Mouse (Mus musculus) E14TG2a.4 (cell line): ENCODE measurements around the gene Copb1.

ENCODE experiments used
- CTCF ChIP-seq: conservative IDR thresholded peaks from 2 replicates; pipeline ENCODE4 v1.5.1; 2014; ENCODE audit warnings: low read length
- NANOG ChIP-seq: IDR thresholded peaks from 2 replicates; pipeline ENCODE4 v1.6.1; 2014; ENCODE audit warnings: borderline replicate concordance, low read length, mixed read lengths
- POU5F1 ChIP-seq: IDR thresholded peaks from 2 replicates; pipeline ENCODE4 v1.6.1; 2014; ENCODE audit warnings: low read length, borderline replicate concordance

- TF ChIP-seq CTCF = no peak
- no peak for TF ChIP-seq NANOG
- TF ChIP-seq POU5F1 = no peak
Measured at GRCm38 (mm10) chr7:114169381-114169780, 85.1 kb downstream of the Copb1 start.
